Mouse (Mus musculus) heart, embryonic 16.5 days (tissue): ENCODE data around the gene Gtsf2. TPM values are rescaled to one million over a fixed set of nuclear protein-coding genes. Genes with fewer than 3 reads are reported as not detected.
"Not testable (repeated sequence)": the region's sequence is repeated elsewhere in the genome, so short reads cannot be mapped to it uniquely, and the experiment has no call there.

Experiments used
- ATAC-seq: fragments of 200-750 bp; cut with Nextera tagmentation; replicated peaks from 2 replicates; pipeline ENCODE4 v1.8.0; 2017; ENCODE audit warnings: moderate number of reproducible peaks; ENCODE audit not compliant: insufficient read depth, low FRiP score; ENCODE audit errors: extremely low read depth
- H3K27ac ChIP-seq: fragments of 300-500 bp; sonication (generic); 2 replicates; pipeline ENCODE4 v1.5.1; 2014; ENCODE audit warnings: mild to moderate bottlenecking, low read length, control low read depth, moderate library complexity
- H3K27me3 ChIP-seq: fragments of 300-500 bp; sonication (generic); 2 replicates; pipeline ENCODE4 v1.6.1; 2014; ENCODE audit warnings: low read length, mixed read lengths; ENCODE audit not compliant: control insufficient read depth, insufficient read depth
- H3K36me3 ChIP-seq: fragments of 300-500 bp; sonication (generic); 2 replicates; pipeline ENCODE4 v1.6.1; 2014; ENCODE audit not compliant: control insufficient read depth, insufficient read depth
- H3K4me1 ChIP-seq: fragments of 300-500 bp; sonication (generic); 2 replicates; pipeline ENCODE4 v1.6.1; 2014; ENCODE audit warnings: low read length, mixed read lengths; ENCODE audit not compliant: control insufficient read depth, insufficient read depth
- H3K4me2 ChIP-seq: fragments of 300-500 bp; sonication (generic); 2 replicates; pipeline ENCODE4 v1.6.1; 2014; ENCODE audit warnings: low read depth, mild to moderate bottlenecking, control low read depth, low read length
- H3K4me3 ChIP-seq: fragments of 300-500 bp; sonication (generic); 2 replicates; pipeline ENCODE4 v1.5.1; 2014; ENCODE audit warnings: mild to moderate bottlenecking, control low read depth, low read length
- H3K9ac ChIP-seq: fragments of 300-500 bp; sonication (generic); 2 replicates; pipeline ENCODE4 v1.6.1; 2014; ENCODE audit warnings: low read length, control low read depth
- H3K9me3 ChIP-seq: fragments of 300-500 bp; sonication (generic); replicated peaks from 2 replicates; pipeline ENCODE4 v1.6.1; 2016; ENCODE audit warnings: low read length; ENCODE audit not compliant: control insufficient read depth
- WGBS: fragments of 180-500 bp; shearing (Covaris S2); extraction: QIAGEN DNeasy Blood & Tissue Kit; methylation state at CpG from one replicate; pipeline ENCODE4 v1.1.7; 2014; 5-methylcytosine and 5-hydroxymethylcytosine counted together
- polyA plus RNA-seq: library from polyadenylated mRNA; unstranded; fragments of >200 nt; fragmentation: Nextera tagmentation; extraction: Ambion mirVana; gene quantifications from 2 replicates; pipeline ENCODE4 v1.2.1, GENCODE M21; 2015

The Gtsf2 gene
- polyA plus RNA-seq, 1 experiment from 2014 or later, result not detected

- H3K4me2 ChIP-seq, result no peak overlapping the region
- 84% methylated on average over 5 of the region's 5 CpGs for WGBS
- H3K9ac ChIP-seq, result no peak overlapping the region
- H3K9me3 ChIP-seq, result no peaks in the 10 kb centered on the region
- ATAC-seq, result no peak
- H3K36me3 ChIP-seq, result no peaks in the 10 kb centered on the region
- no peak overlapping the region for H3K4me3 ChIP-seq
- no peaks in the 10 kb centered on the region for H3K27me3 ChIP-seq
- H3K4me1 ChIP-seq, result no peaks in the 10 kb centered on the region
- no peak overlapping the region for H3K27ac ChIP-seq
Observed at GRCm38 (mm10) chr15:103473769-103474168, 25.5 kb upstream of the Gtsf2 start.

- Histone ChIP-seq H3K4me2 (no peak overlapping the region), H3K9ac (no peak overlapping the region), H3K4me1 (no peaks in the 10 kb centered on the region), H3K36me3 (no peaks in the 10 kb centered on the region), H3K4me3 (no peak overlapping the region), H3K9me3 (no peaks in the 10 kb centered on the region), H3K27ac (no peak overlapping the region), H3K27me3 (no peaks in the 10 kb centered on the region)
- 87% methylated on average over 7 of the region's 7 CpGs for WGBS
- no peak for ATAC-seq
Observed at GRCm38 (mm10) chr15:103473182-103473581, 24.9 kb upstream of the Gtsf2 start.

GRCm38 (mm10) chr15:103472265-103472664, 24.0 kb upstream of the Gtsf2 start:
- no peak overlapping the region for H3K9ac ChIP-seq
- 71% methylated on average over 3 of the region's 3 CpGs for WGBS
- H3K27me3 ChIP-seq, result no peaks in the 10 kb centered on the region
- no peaks in the 10 kb centered on the region for H3K36me3 ChIP-seq
- no peak overlapping the region for H3K4me3 ChIP-seq
- ATAC-seq, result no peak
- no peaks in the 10 kb centered on the region for H3K9me3 ChIP-seq
- H3K27ac ChIP-seq, result no peak overlapping the region
- H3K4me2 ChIP-seq, result no peak overlapping the region
- H3K4me1 ChIP-seq, result no peaks in the 10 kb centered on the region

GRCm38 (mm10) chr15:103471488-103472194, 23.4 kb upstream of the Gtsf2 start:
- H3K36me3 ChIP-seq, result no peaks in the 10 kb centered on the region
- H3K4me1 ChIP-seq, result no peaks in the 10 kb centered on the region
- no peak overlapping the region for H3K27ac ChIP-seq
- WGBS, result 70% methylated on average over 7 of the region's 7 CpGs
- H3K9me3 ChIP-seq, result no peaks in the 10 kb centered on the region
- H3K4me2 ChIP-seq, result no peak overlapping the region
- H3K4me3 ChIP-seq, result no peak overlapping the region
- no peak overlapping the region for H3K9ac ChIP-seq
- no peak for ATAC-seq
- no peaks in the 10 kb centered on the region for H3K27me3 ChIP-seq

- no peak overlapping the region for H3K4me3 ChIP-seq
- H3K9me3 ChIP-seq, result no peaks in the 10 kb centered on the region
- H3K4me1 ChIP-seq, result no peaks in the 10 kb centered on the region
- 60% methylated on average over 7 of the region's 7 CpGs for WGBS
- no peak overlapping the region for H3K9ac ChIP-seq
- no peaks in the 10 kb centered on the region for H3K36me3 ChIP-seq
- no peak overlapping the region for H3K4me2 ChIP-seq
- no peaks in the 10 kb centered on the region for H3K27me3 ChIP-seq
- no peak overlapping the region for H3K27ac ChIP-seq
- ATAC-seq, result no peak
Observed at GRCm38 (mm10) chr15:103462539-103463261, 14.4 kb upstream of the Gtsf2 start.

GRCm38 (mm10) chr15:103454449-103454848, 6.2 kb upstream of the Gtsf2 start:
- H3K27ac ChIP-seq, result no peak overlapping the region
- H3K4me1 ChIP-seq, result no peaks in the 10 kb centered on the region
- WGBS, result 70% methylated on average over 6 of the region's 6 CpGs
- H3K9ac ChIP-seq, result no peak overlapping the region
- no peaks in the 10 kb centered on the region for H3K27me3 ChIP-seq
- peak overlapping the region; percentile 0; the same call in 1 of the 2 replicates for H3K4me2 ChIP-seq
- no peak for ATAC-seq
- peak overlapping the region; percentile 26 for H3K4me3 ChIP-seq
- no peaks in the 10 kb centered on the region for H3K36me3 ChIP-seq
- H3K9me3 ChIP-seq, result no peaks in the 10 kb centered on the region

GRCm38 (mm10) chr15:103453551-103454218, 5.4 kb upstream of the Gtsf2 start, which contains the start of gene Nckap1l:
Nckap1l (plus strand) TSS chr15:103453794.
- 78% methylated on average over 13 of the region's 13 CpGs for WGBS
- no peak within 1 kb of the TSS for H3K9ac ChIP-seq

GRCm38 (mm10) chr15:103445966-103446365, 2.3 kb downstream of the Gtsf2 start:
- not testable (repeated sequence) for H3K36me3 ChIP-seq, H3K4me3 ChIP-seq, H3K9me3 ChIP-seq, H3K27ac ChIP-seq, H3K9ac ChIP-seq, H3K27me3 ChIP-seq, H3K4me1 ChIP-seq, H3K4me2 ChIP-seq, ATAC-seq
- 75% methylated on average over 4 of the region's 4 CpGs for WGBS

More at GRCm38 (mm10) chr15:103453551-103454218, 5.4 kb upstream of the Gtsf2 start, which contains the start of gene Nckap1l:
- Histone ChIP-seq H3K4me3 (peak within 1 kb of the TSS; percentile 37), H3K27ac (no peak within 1 kb of the TSS), H3K9me3 (no peaks in the 10 kb centered on the region), H3K4me2 (peak within 1 kb of the TSS; percentile 0; the same call in 1 of the 2 replicates), H3K27me3 (no peaks in the 10 kb centered on the region), H3K4me1 (no peaks in the 10 kb centered on the region), H3K36me3 (no peaks in the 10 kb centered on the region)
- peak; percentile 60 for ATAC-seq

- 90% methylated on average over 16 of the region's 16 CpGs for WGBS
- no peak within 1 kb of the TSS for H3K4me3 ChIP-seq
- ATAC-seq, result no peak
- no peak within 1 kb of the TSS for H3K4me2 ChIP-seq
- H3K27me3 ChIP-seq, result no peaks in the 10 kb centered on the region
- no peak within 1 kb of the TSS for H3K9ac ChIP-seq
- H3K27ac ChIP-seq, result no peak within 1 kb of the TSS
- H3K9me3 ChIP-seq, result no peaks in the 10 kb centered on the region
- H3K36me3 ChIP-seq, result no peaks in the 10 kb centered on the region
- H3K4me1 ChIP-seq, result 0 out of 2 replicates have a peak, but pooled peaks cover 2% of the 10 kb centered on the region
Observed at GRCm38 (mm10) chr15:103430241-103430640, 18.0 kb downstream of the Gtsf2 start, which contains the start of gene Gtsf1. Gtsf1 (minus strand) TSS chr15:103430470.
